Mouse (Mus musculus) fibroblast of lung, adult 2 months (primary cell): ENCODE measurements around the gene Gpd2.
A peak's percentile ranks its signal among the peaks of the same experiment; 100 is the strongest.

Source experiments
- DNase-seq: peaks from one replicate; pipeline ENCODE4 v3.0.0-alpha.2; 2011; ENCODE audit warnings: low read depth

Gpd2 gene

GRCm38 (mm10) chr2:57237475-57237919 is at the start of gene Gpd2:
Gene Gpd2 (plus strand): TSS chr2:57237635.
- DNase-seq, result no peak

GRCm38 (mm10) chr2:57188237-57188636 is 49.2 kb upstream of the Gpd2 start:
- DNase-seq, result no peak

GRCm38 (mm10) chr2:57190884-57191283 is 46.6 kb upstream of the Gpd2 start:
- DNase-seq, result no peak

GRCm38 (mm10) chr2:57199046-57199445 is 38.4 kb upstream of the Gpd2 start:
- no peak for DNase-seq

GRCm38 (mm10) chr2:57208472-57209083 is 28.9 kb upstream of the Gpd2 start:
- DNase-seq, result no peak

GRCm38 (mm10) chr2:57211049-57212001 is 26.1 kb upstream of the Gpd2 start:
- no peak for DNase-seq

GRCm38 (mm10) chr2:57213364-57213763 is 24.1 kb upstream of the Gpd2 start:
- no peak for DNase-seq

- DNase-seq, result no peak
Measured at GRCm38 (mm10) chr2:57223288-57224026, 14.0 kb upstream of the Gpd2 start.

GRCm38 (mm10) chr2:57225236-57225635 is 12.2 kb upstream of the Gpd2 start:
- DNase-seq, result no peak

- no peak for DNase-seq
Measured at GRCm38 (mm10) chr2:57227425-57227824, 10.0 kb upstream of the Gpd2 start.

GRCm38 (mm10) chr2:57229647-57230240 is 7.7 kb upstream of the Gpd2 start:
- DNase-seq, result peak; percentile 73

- DNase-seq, result no peak
Measured at GRCm38 (mm10) chr2:57231432-57231831, 6.0 kb upstream of the Gpd2 start.

- no peak for DNase-seq
Measured at GRCm38 (mm10) chr2:57232328-57232727, 5.1 kb upstream of the Gpd2 start.

GRCm38 (mm10) chr2:57236246-57236645 is 1.2 kb upstream of the Gpd2 start:
- DNase-seq, result no peak

GRCm38 (mm10) chr2:57237026-57237425 is 409 bp upstream of the Gpd2 start:
- no peak for DNase-seq

GRCm38 (mm10) chr2:57237920-57238613 is 632 bp downstream of the Gpd2 start:
- no peak for DNase-seq

GRCm38 (mm10) chr2:57238614-57239165 is 1.3 kb downstream of the Gpd2 start:
- DNase-seq, result no peak

- DNase-seq, result no peak
Measured at GRCm38 (mm10) chr2:57239356-57239755, 1.9 kb downstream of the Gpd2 start.

GRCm38 (mm10) chr2:57243987-57244386 is 6.6 kb downstream of the Gpd2 start:
- no peak for DNase-seq

GRCm38 (mm10) chr2:57245721-57246328 is 8.4 kb downstream of the Gpd2 start:
- no peak for DNase-seq

GRCm38 (mm10) chr2:57250113-57250512 is 12.7 kb downstream of the Gpd2 start:
- DNase-seq, result no peak
